8 mouse cellular contexts compared by ENCODE assay signal in genomic region chr7:29291616-29292457, GRCm38 (mm10). TPM values are rescaled to one million over a fixed set of nuclear protein-coding genes. Genes with fewer than 3 reads are reported as not detected.
A peak's percentile ranks its signal among the peaks of the same experiment; 100 is the strongest.
DNase-seq lines count a peak whose midpoint lies in the region; ATAC-seq and TF ChIP-seq lines count a peak whose summit lies in the region.

No protein-coding gene starts in this region.

- peaks cover 3% of the 10 kb centered on the region for H3K27me3 ChIP-seq in kidney, embryonic 14.5 days (ENCODE audit: control insufficient read depth, insufficient read depth, low read length)
- no peaks in the 10 kb centered on the region for H3K27me3 ChIP-seq in cerebellum, adult 2 months (ENCODE audit: control insufficient read depth, insufficient read depth, low read length)
- H3K27me3 ChIP-seq in forebrain, postnatal 0 days (ENCODE audit: insufficient read depth, low read length): no peaks in the 10 kb centered on the region
- no peaks in the 10 kb centered on the region for H3K27me3 ChIP-seq in limb, embryonic 15.5 days

- no peak for DNase-seq in kidney, adult 8-10 months
- DNase-seq in cerebellum, adult 2 months: peak; percentile 79 to 85
- DNase-seq in forebrain, postnatal 0 days: no peak
- no peak for DNase-seq in spleen, postnatal 14 days (ENCODE audit: low spot score in 2 of 2)
- no peak for DNase-seq in adrenal gland, adult 18-20 months (ENCODE audit: low spot score in 2 of 2)

- WGBS in kidney, embryonic 14.5 days: 6% methylated on average over 6 of the region's 7 CpGs
- 16% methylated on average over 7 of the region's 7 CpGs for WGBS in cerebellum, adult 2 months
- 30% methylated on average over 6 of the region's 7 CpGs for WGBS in forebrain, postnatal 0 days
- WGBS in limb, embryonic 15.5 days: 18% methylated on average over 6 of the region's 7 CpGs

- H3K9ac ChIP-seq in kidney, embryonic 14.5 days (ENCODE audit: low read depth, low read length): no peak overlapping the region
- no peak overlapping the region; the same call in 1 of the 2 replicates for H3K9ac ChIP-seq in forebrain, postnatal 0 days
- 0 out of 2 replicates have a peak overlapping the region, but pooled peaks have one; percentile 26 for H3K9ac ChIP-seq in limb, embryonic 15.5 days

- H3K4me3 ChIP-seq in kidney, embryonic 14.5 days (ENCODE audit: low read length): no peak overlapping the region
- H3K4me3 ChIP-seq in cerebellum, adult 2 months (replicated peaks; ENCODE audit: insufficient read depth, low read depth, low read length): no peak overlapping the region
- no peak overlapping the region for H3K4me3 ChIP-seq in forebrain, postnatal 0 days (ENCODE audit: low read depth, low read length)
- no peak overlapping the region for H3K4me3 ChIP-seq in limb, embryonic 15.5 days

- H3K4me1 ChIP-seq in kidney, embryonic 14.5 days (ENCODE audit: control insufficient read depth, insufficient read depth, low read length): peaks cover 44% of the 10 kb centered on the region
- H3K4me1 ChIP-seq in cerebellum, adult 2 months (ENCODE audit: control insufficient read depth, insufficient read depth, low read length): peaks cover 28% of the 10 kb centered on the region
- 0 out of 2 replicates have a peak, but pooled peaks cover 5% of the 10 kb centered on the region for H3K4me1 ChIP-seq in forebrain, postnatal 0 days (ENCODE audit: insufficient read depth)
- peaks cover 48% of the 10 kb centered on the region for H3K4me1 ChIP-seq in limb, embryonic 15.5 days

- H3K4me2 ChIP-seq in kidney, embryonic 14.5 days (replicated peaks; ENCODE audit: low read depth, low read length): peak overlapping the region; percentile 87
- no peak overlapping the region for H3K4me2 ChIP-seq in forebrain, postnatal 0 days (ENCODE audit: low read depth)
- H3K4me2 ChIP-seq in limb, embryonic 15.5 days: no peak overlapping the region

- no peaks in the 10 kb centered on the region for H3K9me3 ChIP-seq in kidney, embryonic 14.5 days (ENCODE audit: control insufficient read depth, low read length)
- no peaks in the 10 kb centered on the region for H3K9me3 ChIP-seq in forebrain, postnatal 0 days (ENCODE audit: low read length)
- H3K9me3 ChIP-seq in limb, embryonic 15.5 days: no peaks in the 10 kb centered on the region

- peak overlapping the region; percentile 80; the same call in 1 of the 2 replicates for H3K27ac ChIP-seq in kidney, embryonic 14.5 days (ENCODE audit: low read depth, low read length)
- H3K27ac ChIP-seq in cerebellum, adult 2 months (ENCODE audit: insufficient read depth, low read length): peak overlapping the region; percentile 87
- H3K27ac ChIP-seq in forebrain, postnatal 0 days (ENCODE audit: low read depth, low read length): peak overlapping the region; percentile 45; the same call in 1 of the 2 replicates
- 0 out of 2 replicates have a peak overlapping the region, but pooled peaks have one; percentile 59 for H3K27ac ChIP-seq in limb, embryonic 15.5 days

- no peaks in the 10 kb centered on the region for H3K36me3 ChIP-seq in kidney, embryonic 14.5 days (ENCODE audit: control insufficient read depth, insufficient read depth, low read length)
- no peaks in the 10 kb centered on the region for H3K36me3 ChIP-seq in forebrain, postnatal 0 days (ENCODE audit: insufficient read depth)
- H3K36me3 ChIP-seq in limb, embryonic 15.5 days: no peaks in the 10 kb centered on the region

- peak; percentile 24; the same call in 1 of the 2 replicates for ATAC-seq in kidney, embryonic 14.5 days (ENCODE audit: low FRiP score, low TSS enrichment)
- ATAC-seq in forebrain, postnatal 0 days: peak; percentile 21; the same call in 1 of the 2 replicates
- ATAC-seq in limb, embryonic 15.5 days (ENCODE audit: insufficient number of reproducible peaks, low FRiP score, low TSS enrichment, low read depth): no peak
- ATAC-seq in megakaryocyte-erythroid progenitor cell, adult 5-6 weeks (replicated peaks; ENCODE audit: low FRiP score, low TSS enrichment, poor library complexity, severe bottlenecking): no peak

- no peak for TF ChIP-seq POLR2A in cerebellum, adult 2 months (IDR thresholded peaks at IDR 0.05; ENCODE audit: borderline replicate concordance, insufficient read depth, low read length)

- TF ChIP-seq CTCF in cerebellum, adult 2 months (IDR thresholded peaks at IDR 0.05; ENCODE audit: borderline replicate concordance, insufficient read depth, low read depth, low read length): no peak
- TF ChIP-seq CTCF in forebrain, postnatal 0 days (IDR thresholded peaks at IDR 0.05; ENCODE audit: low read depth): no peak

RNA-seq across cellular contexts. Expression of gene Ppp1r14a, which starts 2.7 kb away (rescaled TPM):
- 19.3 and 27.7 TPM in 2 replicates for polyA plus RNA-seq in kidney, embryonic 14.5 days (2014; fragmentation: Nextera tagmentation; extraction: Ambion mirVana)
- 81.8 and 99.7 TPM in 2 replicates for polyA plus RNA-seq in cerebellum, adult 2 months (2012; rRNA removed)
- total RNA-seq in forebrain, postnatal 0 days (2014; rRNA removed): 1.5 and 2.0 TPM in 2 replicates
- polyA plus RNA-seq in forebrain, postnatal 0 days (2015; fragmentation: Nextera tagmentation; extraction: Ambion mirVana): 2.3 and 2.8 TPM in 2 replicates
- polyA plus RNA-seq in limb, embryonic 15.5 days (2015; fragmentation: Nextera tagmentation; extraction: Ambion mirVana): 15.5 and 16.9 TPM in 2 replicates
- total RNA-seq in megakaryocyte-erythroid progenitor cell, adult 5-6 weeks (2014; fragmentation: Nextera tagmentation): not detected in 2 replicates
- not detected in 2 replicates for total RNA-seq in megakaryocyte-erythroid progenitor cell, adult 5-6 weeks (2017)
- 1 to 10 TPM; 4.8 TPM for total RNA-seq in adrenal gland, adult 18-20 months (2021)

RNA-seq across cellular contexts. Expression of gene Spint2, which starts 10.1 kb away (rescaled TPM):
- polyA plus RNA-seq in kidney, embryonic 14.5 days (2014; fragmentation: Nextera tagmentation; extraction: Ambion mirVana): 198 and 239 TPM in 2 replicates
- 46.2 and 54.9 TPM in 2 replicates for polyA plus RNA-seq in cerebellum, adult 2 months (2012; rRNA removed)
- total RNA-seq in forebrain, postnatal 0 days (2014; rRNA removed): 32.3 and 36.7 TPM in 2 replicates
- 94.6 and 127 TPM in 2 replicates for polyA plus RNA-seq in forebrain, postnatal 0 days (2015; fragmentation: Nextera tagmentation; extraction: Ambion mirVana)
- 187 and 194 TPM in 2 replicates for polyA plus RNA-seq in limb, embryonic 15.5 days (2015; fragmentation: Nextera tagmentation; extraction: Ambion mirVana)
- total RNA-seq in megakaryocyte-erythroid progenitor cell, adult 5-6 weeks (2014; fragmentation: Nextera tagmentation): 34.9 and 39.2 TPM in 2 replicates
- 28.1 and 35.4 TPM in 2 replicates for total RNA-seq in megakaryocyte-erythroid progenitor cell, adult 5-6 weeks (2017)
- total RNA-seq in adrenal gland, adult 18-20 months (2021): 10 to 100 TPM; 48.4 to 83.8 TPM

RNA-seq across cellular contexts. Expression of gene Dpf1, which starts 11.9 kb away (rescaled TPM):
- 4.5 and 5.5 TPM in 2 replicates for polyA plus RNA-seq in kidney, embryonic 14.5 days (2014; fragmentation: Nextera tagmentation; extraction: Ambion mirVana)
- 28.3 and 29.8 TPM in 2 replicates for polyA plus RNA-seq in cerebellum, adult 2 months (2012; rRNA removed)
- 246 and 291 TPM in 2 replicates for total RNA-seq in forebrain, postnatal 0 days (2014; rRNA removed)
- polyA plus RNA-seq in forebrain, postnatal 0 days (2015; fragmentation: Nextera tagmentation; extraction: Ambion mirVana): 243 and 248 TPM in 2 replicates
- polyA plus RNA-seq in limb, embryonic 15.5 days (2015; fragmentation: Nextera tagmentation; extraction: Ambion mirVana): 13.1 and 15.9 TPM in 2 replicates
- total RNA-seq in megakaryocyte-erythroid progenitor cell, adult 5-6 weeks (2014; fragmentation: Nextera tagmentation): 2.5 and 2.9 TPM in 2 replicates
- total RNA-seq in megakaryocyte-erythroid progenitor cell, adult 5-6 weeks (2017): 0.19 and 14.6 TPM in 2 replicates
- 1 to 10 TPM; 1.8 to 4.5 TPM for total RNA-seq in adrenal gland, adult 18-20 months (2021)

RNA-seq across cellular contexts. Expression of gene 2200002D01Rik, which starts 43.6 kb away (rescaled TPM):
- 5.2 and 8.3 TPM in 2 replicates for polyA plus RNA-seq in kidney, embryonic 14.5 days (2014; fragmentation: Nextera tagmentation; extraction: Ambion mirVana)
- 0.38 and 0.48 TPM in 2 replicates for polyA plus RNA-seq in cerebellum, adult 2 months (2012; rRNA removed)
- total RNA-seq in forebrain, postnatal 0 days (2014; rRNA removed): 0.23 TPM in 1 of 2 replicates, not detected in the other
- polyA plus RNA-seq in forebrain, postnatal 0 days (2015; fragmentation: Nextera tagmentation; extraction: Ambion mirVana): 0.67 and 0.82 TPM in 2 replicates
- polyA plus RNA-seq in limb, embryonic 15.5 days (2015; fragmentation: Nextera tagmentation; extraction: Ambion mirVana): 13.0 and 14.2 TPM in 2 replicates
- 0.74 and 0.98 TPM in 2 replicates for total RNA-seq in megakaryocyte-erythroid progenitor cell, adult 5-6 weeks (2014; fragmentation: Nextera tagmentation)
- 5.6 TPM in 1 of 2 replicates, not detected in the other for total RNA-seq in megakaryocyte-erythroid progenitor cell, adult 5-6 weeks (2017)
- 1 to 10 TPM; 1.8 to 2.8 TPM for total RNA-seq in adrenal gland, adult 18-20 months (2021)

RNA-seq across cellular contexts. Expression of gene Yif1b, which starts 53.7 kb away (rescaled TPM):
- polyA plus RNA-seq in kidney, embryonic 14.5 days (2014; fragmentation: Nextera tagmentation; extraction: Ambion mirVana): 120 and 132 TPM in 2 replicates
- polyA plus RNA-seq in cerebellum, adult 2 months (2012; rRNA removed): 131 and 143 TPM in 2 replicates
- 71.2 and 84.1 TPM in 2 replicates for total RNA-seq in forebrain, postnatal 0 days (2014; rRNA removed)
- polyA plus RNA-seq in forebrain, postnatal 0 days (2015; fragmentation: Nextera tagmentation; extraction: Ambion mirVana): 97.7 and 100 TPM in 2 replicates
- 137 and 141 TPM in 2 replicates for polyA plus RNA-seq in limb, embryonic 15.5 days (2015; fragmentation: Nextera tagmentation; extraction: Ambion mirVana)
- 32.2 and 50.7 TPM in 2 replicates for total RNA-seq in megakaryocyte-erythroid progenitor cell, adult 5-6 weeks (2014; fragmentation: Nextera tagmentation)
- 11.4 and 23.5 TPM in 2 replicates for total RNA-seq in megakaryocyte-erythroid progenitor cell, adult 5-6 weeks (2017)
- 10 to 100 TPM; 45.5 to 64.9 TPM for total RNA-seq in adrenal gland, adult 18-20 months (2021)

Comparison
In these comparisons a context has a peak if more than half of its experiments do, and no peak if none do; other contexts are left out.
1. ATAC-seq: peak in kidney, embryonic 14.5 days (single experiment) and forebrain, postnatal 0 days (single experiment); none in limb, embryonic 15.5 days (single experiment) and megakaryocyte-erythroid progenitor cell, adult 5-6 weeks (single experiment).
2. DNase-seq: peak in cerebellum, adult 2 months (2 of 2); none in kidney, adult 8-10 months (0 of 2), forebrain, postnatal 0 days (single experiment), spleen, postnatal 14 days (0 of 2) and adrenal gland, adult 18-20 months (0 of 2).
3. Peak in every context shown above with its lines, with median percentiles within 50 percentile points of each other: H3K27ac ChIP-seq.